Mouse (Mus musculus) neutrophil, adult 5-6 weeks (primary cell): Measurements from ENCODE around the gene Pdcd4. TPM values are rescaled to one million over a fixed set of nuclear protein-coding genes. Genes with fewer than 3 reads are reported as not detected.

Experiments
- total RNA-seq: library from RNA; stranded (forward); fragments of 200-1000 nt; gene quantifications from 2 replicates; pipeline ENCODE4 v1.2.3, GENCODE M21; 2017

Gene Pdcd4
- total RNA-seq, 1 experiment from 2014 or later: 168 TPM

Other genes starting within 250 kb of the Pdcd4 start
- gene Rbm20, start 214.9 kb upstream of the Pdcd4 start, total RNA-seq: 0.12 TPM in 1 of 2 replicates, not detected in the other
- gene Shoc2, start 52.1 kb downstream of the Pdcd4 start, total RNA-seq: 70.9 and 75.4 TPM in 2 replicates
- gene Bbip1, start 52.4 kb downstream of the Pdcd4 start, total RNA-seq: 52.3 and 74.0 TPM in 2 replicates
- gene Adra2a, start 151.9 kb downstream of the Pdcd4 start, total RNA-seq: 0.23 and 0.25 TPM in 2 replicates